Mouse (Mus musculus): ENCODE results near the gene Fank1. TPM values are rescaled to one million over a fixed set of nuclear protein-coding genes. Genes with fewer than 3 reads are reported as not detected.

Gene Fank1
- total and polyA plus RNA-seq, 2 experiments from 2014 or later: 4.5 to 9.0 TPM

DNA sequence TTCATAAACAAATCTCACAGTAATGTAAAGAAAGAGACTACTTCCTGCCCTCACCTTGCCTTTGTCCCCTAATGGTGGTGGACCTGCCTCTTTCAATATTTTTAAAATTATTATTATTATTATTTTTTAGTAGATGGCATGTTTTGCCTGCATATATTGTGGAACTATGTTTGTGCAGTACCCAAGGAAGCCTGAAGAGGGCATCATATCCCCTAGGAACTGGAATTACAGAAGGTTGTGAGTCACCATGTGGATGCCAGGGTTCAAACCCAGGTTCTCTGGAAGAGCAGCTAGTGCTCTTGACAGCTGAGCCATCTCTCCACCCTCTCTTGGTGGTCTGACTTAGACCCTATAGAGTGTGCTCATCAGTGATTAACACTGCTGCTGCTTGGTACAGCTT is 74.1 kb downstream of the Fank1 start:
- Histone ChIP-seq H3K9ac (no peak overlapping the region), H3K4me2 (ENCODE audit: low read depth) (no peak overlapping the region), H3K36me3 (ENCODE audit: insufficient read depth) (no peaks in the 10 kb centered on the region), H3K27ac (ENCODE audit: low read depth, low read length) (no peak overlapping the region), H3K9me3 (ENCODE audit: low read length) (no peaks in the 10 kb centered on the region), H3K27me3 (ENCODE audit: insufficient read depth, low read length) (no peaks in the 10 kb centered on the region), H3K4me1 (ENCODE audit: insufficient read depth) (no peaks in the 10 kb centered on the region), H3K4me3 (ENCODE audit: low read depth, low read length) (no peak overlapping the region)
- no peak for DNase-seq
- TF ChIP-seq CTCF (IDR thresholded peaks at IDR 0.05; ENCODE audit: low read depth): no peak
- no peak for ATAC-seq

- peak; percentile 92 for DNase-seq
- no peak overlapping the region for H3K4me3 ChIP-seq (ENCODE audit: low read depth, low read length)
- H3K27me3 ChIP-seq (ENCODE audit: insufficient read depth, low read length): no peaks in the 10 kb centered on the region
- peak; percentile 84 for ATAC-seq
- no peaks in the 10 kb centered on the region for H3K9me3 ChIP-seq (ENCODE audit: low read length)
- no peak overlapping the region for H3K9ac ChIP-seq
- H3K36me3 ChIP-seq (ENCODE audit: insufficient read depth): no peaks in the 10 kb centered on the region
- no peak overlapping the region for H3K4me2 ChIP-seq (ENCODE audit: low read depth)
- peak; percentile 100 for TF ChIP-seq CTCF (IDR thresholded peaks at IDR 0.05; ENCODE audit: low read depth)
- no peak overlapping the region for H3K27ac ChIP-seq (ENCODE audit: low read depth, low read length)
- H3K4me1 ChIP-seq (ENCODE audit: insufficient read depth): no peaks in the 10 kb centered on the region
- 4% methylated on average over 3 of the region's 3 CpGs for WGBS
Observed at GRCm38 (mm10) chr7:133856278-133856677, 79.6 kb downstream of the Fank1 start.

- DNase-seq (no peak), ATAC-seq (no peak)
- TF ChIP-seq CTCF (IDR thresholded peaks at IDR 0.05; ENCODE audit: low read depth): no peak
- WGBS: 77% methylated on average over 3 of the region's 3 CpGs
- Histone ChIP-seq H3K36me3 (ENCODE audit: insufficient read depth) (no peaks in the 10 kb centered on the region), H3K4me2 (ENCODE audit: low read depth) (no peak overlapping the region), H3K9ac (no peak overlapping the region), H3K4me1 (ENCODE audit: insufficient read depth) (no peaks in the 10 kb centered on the region), H3K9me3 (ENCODE audit: low read length) (no peaks in the 10 kb centered on the region), H3K4me3 (ENCODE audit: low read depth, low read length) (no peak overlapping the region), H3K27me3 (ENCODE audit: insufficient read depth, low read length) (no peaks in the 10 kb centered on the region), H3K27ac (ENCODE audit: low read depth, low read length) (no peak overlapping the region)
Observed at GRCm38 (mm10) chr7:133858506-133858905, 81.8 kb downstream of the Fank1 start.

DNA sequence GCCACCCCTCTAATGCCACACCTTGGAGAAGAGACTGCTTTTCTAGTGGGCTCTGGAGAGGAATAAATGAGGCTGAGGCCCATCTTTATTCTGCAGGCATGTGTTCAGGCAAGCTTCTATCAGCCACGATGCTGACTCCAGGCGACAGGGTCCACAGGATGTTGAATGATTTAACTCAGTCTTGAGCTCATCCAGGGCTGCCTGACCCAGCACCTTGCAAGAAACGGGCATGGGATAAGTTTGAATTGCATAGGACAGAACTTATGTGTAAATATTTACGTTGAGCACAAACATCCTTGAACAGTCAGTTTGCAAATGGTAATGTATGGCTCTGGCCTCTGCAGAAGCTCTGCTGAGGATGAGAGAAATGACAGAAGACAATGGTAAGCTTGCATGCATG is 82.9 kb downstream of the Fank1 start:
- ATAC-seq: no peak
- 85% methylated on average over 4 of the region's 4 CpGs for WGBS
- Histone ChIP-seq H3K9ac (no peak overlapping the region), H3K27me3 (ENCODE audit: insufficient read depth, low read length) (no peaks in the 10 kb centered on the region), H3K36me3 (ENCODE audit: insufficient read depth) (no peaks in the 10 kb centered on the region), H3K9me3 (ENCODE audit: low read length) (no peaks in the 10 kb centered on the region), H3K4me1 (ENCODE audit: insufficient read depth) (no peaks in the 10 kb centered on the region), H3K4me3 (ENCODE audit: low read depth, low read length) (no peak overlapping the region), H3K27ac (ENCODE audit: low read depth, low read length) (no peak overlapping the region), H3K4me2 (ENCODE audit: low read depth) (no peak overlapping the region)
- no peak for DNase-seq
- TF ChIP-seq CTCF (IDR thresholded peaks at IDR 0.05; ENCODE audit: low read depth): no peak

DNA sequence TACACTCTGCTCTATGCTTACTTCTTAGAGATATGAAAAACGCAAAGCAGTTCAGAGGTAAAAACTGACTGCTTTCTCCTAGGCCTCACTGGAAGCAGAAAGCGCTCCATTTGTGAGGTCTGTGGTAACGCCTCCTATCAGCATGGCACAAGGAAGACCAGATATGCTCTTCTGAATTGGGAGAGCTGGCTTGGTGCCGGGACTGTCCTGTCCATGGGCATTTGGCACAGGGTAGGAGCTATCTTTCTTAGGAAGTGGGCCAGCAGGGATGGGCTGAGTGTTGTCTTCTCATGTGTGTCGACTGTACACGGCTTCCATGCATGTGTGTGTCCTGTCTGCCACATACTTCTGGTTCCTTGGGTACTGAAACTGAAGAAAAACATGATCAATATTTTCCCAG is 85.6 kb downstream of the Fank1 start:
- Histone ChIP-seq H3K9me3 (ENCODE audit: low read length) (no peaks in the 10 kb centered on the region), H3K27me3 (ENCODE audit: insufficient read depth, low read length) (no peaks in the 10 kb centered on the region), H3K4me3 (ENCODE audit: low read depth, low read length) (no peak overlapping the region), H3K27ac (ENCODE audit: low read depth, low read length) (no peak overlapping the region), H3K4me2 (ENCODE audit: low read depth) (no peak overlapping the region), H3K4me1 (ENCODE audit: insufficient read depth) (no peaks in the 10 kb centered on the region), H3K9ac (no peak overlapping the region), H3K36me3 (ENCODE audit: insufficient read depth) (no peaks in the 10 kb centered on the region)
- TF ChIP-seq CTCF (IDR thresholded peaks at IDR 0.05; ENCODE audit: low read depth): no peak
- 92% methylated on average over 6 of the region's 6 CpGs for WGBS
- ATAC-seq (no peak), DNase-seq (no peak)

DNA sequence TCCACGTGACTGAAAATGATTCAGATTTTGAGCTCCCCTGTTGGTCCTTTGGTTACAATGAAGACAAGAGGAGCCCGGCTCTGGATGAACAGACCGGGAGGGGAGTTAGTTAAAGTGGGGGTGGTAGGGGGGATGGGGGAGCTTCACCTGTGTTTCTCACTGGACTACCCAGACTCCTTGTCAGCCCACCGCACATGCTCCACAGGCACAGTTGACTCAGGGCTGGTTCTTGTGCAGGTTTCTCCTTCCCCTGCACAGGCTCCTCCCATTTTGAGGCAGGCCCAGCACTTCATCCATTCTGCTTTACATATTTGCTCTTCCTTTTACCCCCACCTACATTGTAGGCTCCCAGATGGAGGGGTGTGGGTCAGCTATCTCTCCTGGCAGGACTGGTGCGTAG is 86.1 kb downstream of the Fank1 start:
- 87% methylated on average over 5 of the region's 5 CpGs for WGBS
- Histone ChIP-seq H3K4me2 (ENCODE audit: low read depth) (no peak overlapping the region), H3K36me3 (ENCODE audit: insufficient read depth) (no peaks in the 10 kb centered on the region), H3K4me3 (ENCODE audit: low read depth, low read length) (no peak overlapping the region), H3K27ac (ENCODE audit: low read depth, low read length) (no peak overlapping the region), H3K9ac (no peak overlapping the region), H3K9me3 (ENCODE audit: low read length) (no peaks in the 10 kb centered on the region), H3K27me3 (ENCODE audit: insufficient read depth, low read length) (no peaks in the 10 kb centered on the region), H3K4me1 (ENCODE audit: insufficient read depth) (no peaks in the 10 kb centered on the region)
- no peak for TF ChIP-seq CTCF (IDR thresholded peaks at IDR 0.05; ENCODE audit: low read depth)
- no peak for ATAC-seq
- DNase-seq: no peak

DNA sequence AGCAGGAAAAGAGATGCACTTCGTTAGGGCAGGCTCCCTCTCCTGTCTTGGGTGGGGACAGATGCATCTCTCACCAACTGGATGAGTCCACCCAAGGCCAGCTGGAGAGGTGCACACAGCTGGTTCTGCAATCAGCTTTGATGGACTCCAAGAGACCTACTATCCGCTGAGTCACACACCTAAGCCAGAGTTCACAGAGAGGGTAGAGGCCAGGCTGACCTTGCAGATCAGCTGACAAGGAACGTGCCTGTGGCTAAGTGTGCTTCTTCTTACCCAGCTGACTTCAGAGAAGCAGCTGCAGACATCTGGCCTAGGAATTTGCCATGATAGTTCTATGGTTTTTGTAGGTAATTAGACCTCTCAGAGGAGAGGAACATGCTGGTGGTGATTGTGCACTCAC is 86.5 kb downstream of the Fank1 start:
- Histone ChIP-seq H3K27me3 (ENCODE audit: insufficient read depth, low read length) (no peaks in the 10 kb centered on the region), H3K36me3 (ENCODE audit: insufficient read depth) (no peaks in the 10 kb centered on the region), H3K27ac (ENCODE audit: low read depth, low read length) (no peak overlapping the region), H3K9ac (no peak overlapping the region), H3K9me3 (ENCODE audit: low read length) (no peaks in the 10 kb centered on the region), H3K4me1 (ENCODE audit: insufficient read depth) (no peaks in the 10 kb centered on the region), H3K4me2 (ENCODE audit: low read depth) (no peak overlapping the region), H3K4me3 (ENCODE audit: low read depth, low read length) (no peak overlapping the region)
- DNase-seq (no peak), ATAC-seq (no peak)
- WGBS: 83% methylated on average over 3 of the region's 3 CpGs
- TF ChIP-seq CTCF (IDR thresholded peaks at IDR 0.05; ENCODE audit: low read depth): no peak

DNA sequence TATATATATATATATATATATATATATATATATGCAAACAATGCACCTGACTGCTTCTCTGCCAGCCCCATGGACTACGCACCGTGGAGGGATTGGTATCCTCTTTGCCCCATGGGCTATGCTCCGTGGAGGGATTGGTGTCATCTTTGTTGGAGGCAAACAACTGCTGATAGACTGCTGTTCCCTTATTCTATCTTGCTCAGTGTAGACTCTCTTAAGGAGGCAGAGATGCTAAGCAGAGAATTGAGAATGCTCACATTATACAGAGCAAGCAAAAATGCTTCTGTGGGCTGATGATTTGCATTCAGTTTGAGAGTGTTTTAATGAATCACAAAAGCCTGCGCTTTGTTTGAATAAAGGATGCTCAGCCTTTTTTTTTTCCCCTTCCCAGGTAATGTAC is 87.0 kb downstream of the Fank1 start:
- Histone ChIP-seq H3K27ac (ENCODE audit: low read depth, low read length) (no peak overlapping the region), H3K27me3 (ENCODE audit: insufficient read depth, low read length) (no peaks in the 10 kb centered on the region), H3K9me3 (ENCODE audit: low read length) (no peaks in the 10 kb centered on the region), H3K4me3 (ENCODE audit: low read depth, low read length) (no peak overlapping the region), H3K4me2 (ENCODE audit: low read depth) (no peak overlapping the region), H3K36me3 (ENCODE audit: insufficient read depth) (no peaks in the 10 kb centered on the region), H3K4me1 (ENCODE audit: insufficient read depth) (no peaks in the 10 kb centered on the region), H3K9ac (no peak overlapping the region)
- 45% methylated on average over 4 of the region's 4 CpGs for WGBS
- ATAC-seq: peak; percentile 62; the same call in 1 of the 2 replicates
- peak; percentile 26 for DNase-seq
- TF ChIP-seq CTCF (IDR thresholded peaks at IDR 0.05; ENCODE audit: low read depth): no peak

All from forebrain, postnatal 0 days (tissue).